Mouse (Mus musculus) spleen, postnatal 10 days (tissue): Measurements from ENCODE around the gene C2cd5.
A peak's percentile ranks its signal among the peaks of the same experiment; 100 is the strongest.
"Not testable (repeated sequence)": the region's sequence is repeated elsewhere in the genome, so short reads cannot be mapped to it uniquely, and the experiment has no call there.

Experiments
- DNase-seq, 2 experiments: peaks; one replicate each; pipeline ENCODE4 v3.0.0; 2021 to 2022; ENCODE audit warnings: low spot score in 2 of 2

Gene C2cd5

GRCm38 (mm10) chr6:143020146-143020545 is 79.8 kb downstream of the C2cd5 start:
- no peak for DNase-seq

GRCm38 (mm10) chr6:143012513-143013215 is 87.3 kb downstream of the C2cd5 start:
- no peak for DNase-seq

DNA sequence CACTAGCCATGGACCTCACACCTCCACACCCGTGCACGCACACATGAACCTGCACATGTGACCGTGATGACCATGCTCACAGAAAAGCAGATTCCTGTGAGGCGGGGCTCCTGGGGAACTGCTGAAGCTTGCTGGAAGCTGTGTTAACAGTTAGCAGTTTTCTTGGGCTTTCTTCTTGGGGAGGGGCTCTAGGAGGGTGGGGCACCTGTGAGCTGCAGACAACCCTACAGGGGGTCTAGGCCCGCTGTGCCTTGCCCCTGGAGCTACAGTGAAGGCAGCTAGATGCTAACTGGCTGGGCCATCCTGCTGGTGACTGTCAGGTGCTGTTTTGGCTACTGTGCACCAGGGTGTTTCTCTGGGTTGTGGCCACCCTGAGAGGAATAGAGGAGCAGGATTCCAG is 91.1 kb downstream of the C2cd5 start:
- no peak for DNase-seq

DNA sequence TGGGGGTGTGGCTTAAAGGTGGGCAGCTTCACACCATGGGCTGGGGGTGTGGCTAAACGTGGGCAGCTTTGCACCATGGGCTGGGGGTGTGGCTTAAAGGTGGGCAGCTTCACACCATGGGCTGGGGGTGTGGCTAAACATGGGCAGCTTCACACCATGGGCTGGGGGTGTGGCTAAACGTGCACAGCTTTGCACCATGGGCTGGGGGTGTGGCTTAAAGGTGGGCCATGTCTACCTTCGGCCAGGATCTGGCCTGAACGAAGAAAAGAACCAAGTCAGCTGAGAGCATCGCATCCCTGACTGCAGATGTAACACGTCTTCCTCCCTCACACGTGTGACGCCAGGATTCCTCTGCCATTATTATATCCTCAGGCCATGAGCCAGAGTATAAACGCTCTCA is 94.7 kb downstream of the C2cd5 start:
- DNase-seq = not testable (repeated sequence)

GRCm38 (mm10) chr6:143004801-143005200 is 95.1 kb downstream of the C2cd5 start:
- DNase-seq = no peak

- no peak for DNase-seq
Observed at GRCm38 (mm10) chr6:142998221-142998999, 101.5 kb downstream of the C2cd5 start.

- DNase-seq = no peak
Observed at GRCm38 (mm10) chr6:142996887-142997286, 103.1 kb downstream of the C2cd5 start.

- DNase-seq = no peak
Observed at GRCm38 (mm10) chr6:142995567-142995966, 104.4 kb downstream of the C2cd5 start.

DNA sequence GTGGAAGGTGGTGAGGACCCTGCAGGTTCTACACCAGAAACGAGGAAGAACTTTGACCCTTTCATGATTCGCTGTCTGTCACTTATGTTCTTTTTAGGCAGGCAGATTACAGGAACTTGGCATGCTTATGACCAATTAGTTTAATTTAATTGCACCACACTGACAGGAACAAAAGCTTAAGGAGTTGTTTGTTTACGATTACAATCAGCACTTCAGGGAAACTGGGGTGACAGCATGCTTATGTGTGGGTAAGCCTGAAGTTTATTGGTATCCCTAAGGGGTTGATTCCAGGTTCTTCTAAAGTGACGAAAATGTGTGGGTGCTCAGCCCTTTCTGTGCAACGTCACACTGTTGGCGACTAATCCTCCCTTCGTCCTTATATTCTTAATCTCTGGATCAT is 105.1 kb downstream of the C2cd5 start:
- no peak for DNase-seq

DNA sequence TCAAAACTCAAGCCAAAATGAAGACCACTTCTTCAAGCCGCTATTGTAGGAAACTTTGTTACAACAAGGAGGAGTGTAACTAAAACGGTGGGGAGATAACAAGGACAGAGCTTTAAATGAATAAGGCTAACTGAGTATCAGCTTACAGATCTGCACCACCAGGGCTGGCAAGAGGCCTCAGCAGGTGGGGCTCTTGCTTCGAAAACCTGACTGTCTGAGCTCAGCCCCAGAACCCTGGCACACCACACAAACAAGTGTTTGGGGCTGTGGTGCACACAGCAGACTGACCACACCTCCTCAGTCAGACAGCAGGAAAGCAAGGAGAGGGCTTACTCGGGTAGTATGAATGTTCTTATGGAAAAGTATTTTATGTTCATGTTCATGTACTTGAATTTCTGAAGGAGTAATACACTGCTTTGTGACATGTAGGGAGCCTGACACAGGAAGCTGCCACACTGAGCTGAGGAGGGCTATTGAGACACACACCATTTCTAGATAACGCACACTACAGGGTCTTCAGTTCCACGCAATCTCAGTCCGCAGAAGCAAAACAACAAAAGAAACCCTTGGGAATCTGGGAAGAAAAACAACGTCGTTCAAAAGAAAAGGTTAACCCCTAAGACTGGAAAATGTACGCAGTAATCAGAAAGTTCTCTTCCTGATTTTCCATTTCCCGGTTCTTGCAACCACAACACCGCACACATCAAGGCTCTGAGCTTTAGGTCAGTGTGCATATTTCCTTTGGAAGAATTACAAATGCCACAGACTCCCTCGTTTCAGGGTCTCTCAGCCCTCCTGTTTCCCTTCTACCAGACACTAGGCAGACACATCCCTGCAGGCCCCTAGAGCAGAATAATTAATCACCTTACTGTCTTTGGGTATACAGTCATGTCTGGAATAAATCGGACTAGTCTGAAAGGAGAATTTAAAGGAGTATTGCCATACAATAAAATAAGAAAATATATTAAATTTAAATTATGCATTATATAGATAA is 105.9 kb downstream of the C2cd5 start:
- DNase-seq = no peak

DNA sequence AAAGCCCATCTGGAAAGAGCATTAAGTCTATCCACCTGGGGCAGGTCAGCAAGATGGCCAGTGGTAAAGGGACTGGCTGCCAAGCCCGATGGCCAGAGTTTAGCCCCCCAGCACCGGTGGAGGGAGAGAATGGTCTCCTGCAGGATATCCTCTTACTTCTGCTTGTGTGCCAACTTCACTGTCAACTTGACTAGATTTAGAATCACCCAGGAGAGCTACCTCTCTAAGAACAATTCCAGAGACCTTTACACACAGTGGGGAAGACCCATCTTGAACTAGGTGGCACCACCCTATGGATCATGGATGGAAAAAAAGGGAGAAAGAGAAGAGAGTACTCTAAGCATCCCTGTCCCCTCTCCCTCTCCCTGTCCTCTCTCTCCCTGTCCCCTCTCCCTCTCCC is 107.0 kb downstream of the C2cd5 start:
- DNase-seq = no peak

- no peak for DNase-seq
Observed at GRCm38 (mm10) chr6:142992099-142992498, 107.8 kb downstream of the C2cd5 start.

DNA sequence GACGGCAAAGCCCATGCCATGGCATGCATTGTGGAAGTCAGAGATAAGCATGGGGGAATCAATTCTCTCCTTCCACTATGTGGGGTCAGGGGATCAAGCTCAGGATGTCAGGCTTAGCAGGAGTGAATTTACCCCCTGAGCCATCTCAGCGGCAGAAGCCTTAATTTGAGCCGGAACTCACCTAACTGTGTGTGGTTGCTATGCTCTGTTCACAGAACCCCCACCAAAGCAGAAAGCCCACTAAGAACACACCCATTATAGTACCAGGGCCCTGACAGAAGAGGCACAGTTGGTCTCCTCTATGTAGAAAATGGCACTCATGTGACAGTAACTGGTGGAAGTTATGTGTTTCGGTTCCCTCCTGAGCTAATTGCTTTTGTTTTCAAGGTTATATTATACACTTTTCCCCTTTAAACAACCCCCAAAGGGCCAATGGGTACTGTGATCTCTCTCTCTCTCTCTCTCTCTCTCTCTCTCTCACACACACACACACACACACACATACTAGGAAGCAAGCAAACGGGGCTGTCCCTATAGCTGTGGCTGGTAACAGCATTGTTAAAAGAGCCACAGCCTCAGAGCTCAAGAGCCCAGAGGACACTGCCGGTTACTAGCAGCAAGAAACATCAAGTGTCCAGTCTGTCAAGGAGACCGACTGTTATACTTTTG is 108.4 kb downstream of the C2cd5 start:
- peak in 1 of 2 experiments; percentile 47 for DNase-seq

DNA sequence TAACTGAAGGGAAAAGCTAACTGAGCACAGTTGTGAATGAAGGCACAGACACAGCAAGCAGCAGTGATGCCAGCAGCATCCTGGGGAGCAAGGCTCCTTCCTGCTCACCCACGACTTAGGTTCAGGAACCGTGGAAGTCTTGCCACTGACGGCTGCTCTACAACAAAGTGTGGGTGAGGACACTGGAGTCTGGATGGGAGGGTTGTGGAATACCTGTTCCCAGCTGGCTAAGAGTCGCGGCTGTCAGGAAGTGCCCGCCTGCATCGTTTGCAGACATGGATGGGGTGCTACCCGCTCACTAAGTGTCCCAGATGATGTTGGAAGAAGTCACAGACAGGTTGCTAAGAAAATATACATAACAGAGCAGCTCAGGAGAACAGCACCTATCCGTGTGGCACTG is 109.4 kb downstream of the C2cd5 start:
- no peak for DNase-seq

DNA sequence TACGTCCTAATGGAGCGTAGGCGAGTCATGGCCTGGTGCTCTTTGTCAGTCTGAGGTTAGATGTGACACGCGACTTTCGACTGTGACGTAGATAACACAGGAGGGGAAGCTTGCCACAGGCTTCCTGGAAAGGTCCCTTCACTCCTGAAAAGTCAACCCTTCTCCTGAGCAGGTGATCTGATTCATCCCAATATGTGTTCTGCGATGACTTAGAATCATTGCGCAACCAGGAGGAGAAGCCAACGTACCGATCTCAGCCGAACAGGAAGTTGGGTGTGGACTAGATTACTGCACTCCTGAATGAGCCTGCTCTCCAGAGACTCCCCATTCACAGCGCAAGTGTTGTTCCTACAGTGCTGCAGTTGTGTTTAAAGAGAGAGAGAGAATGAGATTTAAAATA is 110.4 kb downstream of the C2cd5 start:
- no peak for DNase-seq

- peak; percentile 65 to 84 for DNase-seq
Observed at GRCm38 (mm10) chr6:142988753-142989152, 111.2 kb downstream of the C2cd5 start.

DNA sequence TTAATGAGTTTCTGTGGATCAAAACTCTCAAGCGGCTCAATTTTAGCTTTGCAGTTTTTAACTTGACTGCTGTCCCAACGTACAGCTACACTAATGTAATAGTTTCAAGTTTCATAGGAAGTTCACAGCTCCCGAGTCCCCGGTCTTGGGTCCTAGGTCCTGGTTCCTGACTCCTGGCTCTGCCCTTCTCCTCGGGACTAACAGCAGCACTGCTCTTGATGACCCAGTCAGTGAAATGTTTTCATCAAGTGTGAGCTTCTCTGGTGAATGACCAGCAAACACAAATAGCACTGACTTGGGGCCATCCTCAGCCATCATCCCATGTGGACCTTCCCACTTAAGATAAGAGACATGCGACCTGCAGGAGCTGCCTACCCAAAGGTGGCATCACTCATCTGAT is 111.7 kb downstream of the C2cd5 start:
- no peak for DNase-seq

- no peak for DNase-seq
Observed at GRCm38 (mm10) chr6:142987616-142988015, 112.3 kb downstream of the C2cd5 start.

DNA sequence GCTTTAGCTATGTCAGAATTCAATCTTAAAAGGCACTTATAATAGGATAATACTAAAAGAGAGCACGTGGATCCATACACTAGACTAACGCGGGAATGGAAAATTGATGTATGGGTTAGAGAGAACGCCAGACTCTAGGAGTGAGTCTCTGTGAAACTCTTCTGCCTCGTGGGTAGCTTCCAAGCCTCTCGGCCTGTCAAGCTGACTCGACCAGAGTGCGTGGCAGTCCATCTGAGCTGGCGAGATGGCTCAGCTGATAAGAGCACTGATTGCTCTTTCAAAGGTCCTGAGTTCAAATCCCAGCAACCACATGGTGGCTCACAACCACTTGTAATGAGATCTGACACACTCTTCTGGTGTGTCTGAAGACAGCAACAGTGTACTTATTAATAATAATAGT is 113.2 kb downstream of the C2cd5 start:
- DNase-seq = not testable (repeated sequence)

- DNase-seq = not testable (repeated sequence)
Observed at GRCm38 (mm10) chr6:142985561-142986238, 114.2 kb downstream of the C2cd5 start.
